Mouse (Mus musculus): ENCODE measurements around the gene Sardh.

DNA sequence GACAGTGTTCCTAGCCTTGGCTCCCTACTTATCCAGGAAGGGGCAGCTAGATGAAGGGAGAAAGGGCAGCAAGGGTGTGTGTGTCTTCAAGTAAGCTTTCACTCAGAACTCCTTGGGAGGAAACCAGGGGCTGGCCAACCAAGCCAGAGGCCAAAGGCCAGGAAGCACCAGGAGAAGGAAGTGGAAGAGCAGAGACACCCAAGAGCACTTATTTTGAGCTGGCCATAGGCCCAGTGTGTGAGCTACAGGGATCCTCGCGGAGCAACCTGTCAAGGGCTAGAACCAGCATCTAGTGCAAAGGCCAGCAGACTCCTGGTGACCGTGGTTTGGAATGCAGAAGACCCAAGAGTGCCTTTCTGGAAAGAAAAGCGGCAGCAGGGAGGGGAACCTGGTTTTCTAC, 14.8 kb upstream of the Sardh start:
- TF ChIP-seq POLR2A (IDR thresholded peaks at IDR 0.05; ENCODE audit: borderline replicate concordance, control insufficient read depth, low read depth, low read length) = no peak
- TF ChIP-seq CTCF (IDR thresholded peaks at IDR 0.05; ENCODE audit: control insufficient read depth, insufficient read depth, low read length) = no peak

Data from bone marrow, adult 2 months (tissue).